Mouse (Mus musculus) embryo, embryonic 10.5 days (tissue): ENCODE results near the gene Ift81.
"Not testable (repeated sequence)": the region's sequence is repeated elsewhere in the genome, so short reads cannot be mapped to it uniquely, and the experiment has no call there.

Experiments used
- DNase-seq: peaks from one replicate; pipeline ENCODE4 v3.0.0-alpha.2; 2015; ENCODE audit warnings: low spot score

Ift81 gene

DNA sequence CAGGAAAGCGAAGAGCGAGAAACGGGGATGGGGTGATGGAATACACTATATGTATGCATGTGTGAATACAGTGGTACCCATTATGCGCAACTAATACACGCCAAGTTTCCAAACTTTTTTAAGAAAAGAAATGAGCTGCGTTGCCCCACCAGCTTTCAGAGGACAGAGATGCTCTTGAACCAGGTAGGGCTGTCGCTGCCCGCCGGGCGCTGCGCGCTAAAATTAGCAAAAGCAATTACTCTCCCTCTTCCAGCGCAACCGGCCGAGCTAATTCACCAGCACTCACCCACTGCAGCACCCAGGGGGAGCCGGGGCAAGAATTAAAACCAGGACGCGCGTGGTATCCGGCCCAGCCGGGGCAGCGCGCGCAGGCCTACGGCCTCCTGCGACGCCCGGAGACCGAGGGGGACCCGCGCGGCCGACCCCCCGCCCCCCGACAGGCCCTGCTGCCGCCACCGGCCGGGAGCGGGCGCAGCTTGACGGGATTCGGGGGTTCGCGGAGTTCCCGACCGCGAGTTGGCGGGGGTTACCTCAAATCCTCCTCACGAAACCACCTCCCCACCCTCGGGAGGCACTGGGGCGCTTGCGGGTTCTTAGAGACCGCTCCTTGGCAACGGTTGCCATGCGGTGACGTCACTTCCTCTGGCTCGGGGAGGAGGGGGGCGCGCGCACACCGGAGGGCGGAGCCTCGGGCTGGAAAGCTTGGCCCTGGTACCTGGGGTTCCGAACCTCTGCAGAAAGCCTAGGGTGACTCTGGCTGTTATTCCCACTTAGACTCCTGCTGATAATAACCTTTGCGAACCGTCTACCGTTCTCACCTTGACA is at the start of gene Ift81:
Ift81 (minus strand) TSS at position 611 of the 825 bp plus-strand sequence.
- DNase-seq: peak; percentile 97

DNA sequence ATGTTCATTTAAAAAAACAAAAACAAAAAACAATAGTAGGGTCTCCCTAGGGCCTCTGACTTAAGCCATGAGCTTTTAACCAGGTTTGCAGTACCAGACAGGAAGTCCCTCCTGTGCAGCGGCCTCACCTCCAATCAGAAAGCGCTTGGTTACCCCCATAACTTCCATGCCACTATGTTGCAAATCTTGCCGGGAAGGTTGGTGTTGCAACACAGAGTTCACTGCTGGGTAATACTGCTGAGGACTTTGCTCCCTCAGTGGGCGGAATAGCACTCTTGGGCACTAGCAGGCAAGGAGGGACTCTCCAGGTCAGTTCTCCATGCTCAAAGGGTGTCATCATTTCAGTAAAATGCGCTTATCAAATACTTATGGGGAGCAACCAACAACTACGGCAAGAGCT is 48.2 kb upstream of the Ift81 start:
- no peak for DNase-seq

DNA sequence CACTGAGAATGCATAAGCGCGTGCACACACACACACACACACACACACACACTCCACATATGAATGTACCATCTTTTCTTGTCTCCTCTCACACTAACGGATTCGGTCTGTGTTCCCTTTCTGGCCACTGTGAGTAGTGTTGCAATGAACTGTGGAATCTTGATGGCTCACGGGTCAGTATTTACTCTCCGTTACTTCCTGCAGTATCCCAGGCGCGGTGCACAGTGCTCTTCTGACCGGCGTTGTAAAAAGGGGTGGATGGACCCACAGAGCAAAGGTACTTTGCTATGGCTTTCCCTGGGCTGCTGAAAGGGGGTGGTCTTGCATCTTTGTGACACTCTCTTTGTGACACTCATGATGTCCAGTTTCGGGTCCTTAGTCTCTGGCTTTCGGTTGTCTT is 42.5 kb upstream of the Ift81 start:
- no peak for DNase-seq

DNA sequence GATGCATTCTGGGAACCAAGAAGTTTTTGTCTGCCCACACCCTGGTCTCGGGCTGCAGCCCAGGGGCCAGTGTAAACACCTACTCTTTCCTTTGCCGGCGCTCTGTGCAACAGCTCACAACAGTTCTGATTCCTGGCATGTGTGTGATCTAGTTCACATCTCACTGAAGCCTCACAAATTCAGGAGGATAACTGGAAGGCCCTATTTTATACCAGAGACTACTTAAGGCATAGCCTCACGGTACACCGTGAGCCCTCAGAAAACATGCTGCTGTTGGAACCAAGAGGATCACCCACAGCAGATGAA is 39.9 kb upstream of the Ift81 start:
- no peak for DNase-seq

DNA sequence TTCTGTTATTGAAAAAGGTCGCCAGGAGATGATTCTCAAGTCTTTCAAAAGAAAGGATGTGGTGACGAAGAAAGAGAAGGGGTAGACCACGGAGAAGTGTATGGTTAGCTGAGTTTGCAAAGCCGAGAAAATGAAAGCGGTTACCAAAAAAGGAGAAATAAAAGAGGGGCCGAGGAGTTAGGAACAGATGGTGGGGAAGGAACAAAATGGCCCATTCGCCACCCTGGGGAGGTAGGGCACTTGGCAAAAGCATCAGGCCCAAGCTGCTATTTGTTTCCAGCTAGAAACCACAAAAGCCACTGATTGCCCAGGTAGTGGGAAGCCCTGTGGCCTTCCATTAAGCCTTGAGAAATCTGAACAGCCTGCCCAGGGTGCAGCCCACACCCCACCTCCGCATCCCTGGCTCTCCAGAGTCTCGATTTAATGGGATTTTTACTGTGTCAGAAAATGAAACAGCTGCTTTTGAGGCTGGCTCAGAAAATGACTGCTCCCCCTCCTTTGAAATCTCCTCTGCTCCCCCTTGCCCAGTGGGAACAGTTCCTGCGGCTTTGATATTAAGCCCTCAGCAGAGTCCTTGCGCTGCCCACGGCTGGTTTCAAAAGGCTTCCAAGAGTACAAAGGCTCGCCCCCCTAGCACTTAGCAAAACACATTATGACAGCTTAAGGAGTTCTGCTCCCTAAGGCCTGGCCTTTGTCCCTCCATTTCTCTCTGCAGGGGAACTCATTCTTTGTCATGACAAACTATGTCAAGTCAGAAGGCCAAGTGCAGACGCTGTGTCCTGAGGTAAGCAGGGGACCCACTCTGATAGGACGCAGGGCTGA is 39.3 kb upstream of the Ift81 start:
- peak; percentile 60 for DNase-seq

DNA sequence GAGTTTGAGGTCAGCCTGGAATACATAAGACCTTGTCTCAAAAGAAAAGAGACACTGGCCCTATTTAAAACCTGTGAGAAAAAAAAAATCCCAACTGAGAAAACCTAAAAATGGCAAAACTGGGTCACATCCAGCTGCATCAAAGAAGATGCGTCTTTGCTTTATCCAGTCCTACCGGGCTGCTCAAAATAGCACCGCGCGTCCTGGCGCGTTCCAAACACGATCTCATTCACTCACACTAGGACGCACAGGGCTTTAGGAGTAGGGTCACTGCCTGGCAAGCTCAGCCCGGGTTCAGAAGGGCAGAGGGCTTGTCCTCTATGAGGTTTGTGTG is 38.8 kb upstream of the Ift81 start:
- peak; percentile 46 for DNase-seq

DNA sequence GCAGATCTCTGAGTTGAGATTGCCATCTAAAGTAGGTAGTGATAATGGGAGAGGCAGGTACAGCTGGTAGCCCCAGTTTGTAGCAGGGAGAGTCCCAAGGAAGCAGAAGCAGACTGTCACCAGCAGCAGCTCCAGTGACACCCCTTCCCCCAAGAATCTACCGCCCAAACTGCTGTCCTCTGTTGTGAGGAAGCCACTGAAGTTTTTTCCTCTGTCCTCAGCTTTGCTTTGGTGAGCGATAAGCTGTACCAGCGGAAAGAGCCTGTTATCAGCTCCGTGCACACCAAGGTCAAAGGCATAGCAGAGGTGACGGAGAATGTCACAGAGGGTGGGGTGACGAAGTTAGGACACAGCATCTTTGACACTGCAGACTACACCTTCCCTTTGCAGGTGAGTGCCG is 38.2 kb upstream of the Ift81 start:
- no peak for DNase-seq

DNA sequence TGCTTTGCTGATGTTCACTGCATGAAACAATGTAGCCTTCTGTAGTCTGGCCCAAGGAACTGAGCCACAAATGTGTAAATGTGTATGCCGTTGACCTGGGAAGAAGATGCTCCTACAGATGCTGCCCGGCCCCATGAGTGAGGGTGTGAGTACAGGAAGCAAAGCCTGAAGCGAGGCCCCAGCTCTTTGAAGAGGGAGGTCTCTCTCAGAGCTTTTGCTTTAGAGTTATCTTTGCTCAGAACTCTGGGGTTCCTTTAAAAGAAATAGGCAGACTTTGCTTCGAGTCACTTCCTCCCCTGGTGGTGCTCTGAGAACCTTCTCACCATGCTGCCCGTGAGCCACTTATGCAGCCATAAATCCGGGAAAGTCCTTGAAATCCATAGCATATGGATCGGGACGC is 35.8 kb upstream of the Ift81 start:
- DNase-seq: no peak

DNA sequence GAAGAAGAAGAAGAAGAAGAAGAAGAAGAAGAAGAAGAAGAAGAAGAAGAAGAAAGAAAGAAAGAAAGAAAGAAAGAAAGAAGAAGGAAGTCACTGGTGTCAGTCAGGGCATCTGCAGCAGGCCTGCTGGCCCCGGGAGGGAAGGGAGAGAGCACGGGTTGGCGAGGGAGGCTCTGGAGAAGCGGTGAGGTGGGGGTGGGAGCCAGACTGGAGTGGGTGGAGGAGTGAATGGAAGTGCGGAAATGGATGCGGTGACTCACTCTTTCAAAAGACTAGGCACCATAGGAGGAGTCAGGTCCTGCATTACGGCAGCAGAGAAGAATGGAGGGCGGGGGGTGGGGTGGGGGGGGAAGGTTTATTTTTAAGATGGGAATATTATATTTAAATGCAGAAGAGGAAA is 34.9 kb upstream of the Ift81 start:
- DNase-seq: no peak

DNA sequence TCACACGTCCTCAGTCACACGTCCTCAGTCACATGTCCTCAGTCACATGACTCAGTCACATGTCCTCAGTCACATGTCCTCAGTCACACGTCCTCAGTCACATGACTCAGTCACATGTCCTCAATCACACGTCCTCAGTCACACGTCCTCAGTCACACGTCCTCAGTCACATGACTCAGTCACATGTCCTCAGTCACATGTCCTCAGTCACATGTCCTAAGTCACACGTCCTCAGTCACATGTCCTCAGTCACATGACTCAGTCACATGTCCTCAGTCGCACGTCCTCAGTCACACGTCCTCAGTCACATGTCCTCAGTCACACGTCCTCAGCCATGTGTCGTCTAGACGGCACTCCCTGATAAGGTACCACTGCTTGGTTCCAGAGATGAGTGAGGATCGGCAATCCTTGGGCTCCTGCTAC is 33.6 kb upstream of the Ift81 start:
- not testable (repeated sequence) for DNase-seq

DNA sequence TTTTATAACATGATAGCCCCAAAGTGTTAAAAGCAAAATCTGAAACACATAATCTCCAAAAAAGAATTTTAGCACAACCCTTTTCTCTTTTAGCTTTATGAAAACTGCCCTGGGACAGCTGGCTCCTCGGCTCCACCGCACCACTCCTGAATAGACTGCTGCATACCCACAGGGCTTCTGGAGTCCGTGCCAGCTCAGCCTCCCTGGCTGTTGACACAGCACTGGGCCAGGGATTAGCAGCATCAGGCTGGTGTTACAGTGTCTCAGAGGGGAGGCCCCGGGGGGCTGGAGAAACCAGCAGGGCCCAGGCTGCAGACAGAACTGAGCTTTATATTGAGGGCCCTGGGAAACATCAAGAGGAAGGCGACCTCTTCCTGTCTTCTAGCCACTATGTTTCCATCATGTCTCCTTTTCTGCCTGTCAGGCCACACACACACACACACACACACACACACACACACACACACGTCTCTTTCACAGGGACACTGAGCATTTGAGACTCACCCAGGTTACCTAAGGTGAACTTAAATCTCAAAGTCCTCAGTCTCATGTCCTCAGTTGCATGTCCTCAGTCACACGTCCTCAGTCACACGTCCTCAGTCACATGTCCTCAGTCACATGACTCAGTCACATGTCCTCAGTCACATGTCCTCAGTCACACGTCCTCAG is 33.1 kb upstream of the Ift81 start:
- DNase-seq: no peak

DNA sequence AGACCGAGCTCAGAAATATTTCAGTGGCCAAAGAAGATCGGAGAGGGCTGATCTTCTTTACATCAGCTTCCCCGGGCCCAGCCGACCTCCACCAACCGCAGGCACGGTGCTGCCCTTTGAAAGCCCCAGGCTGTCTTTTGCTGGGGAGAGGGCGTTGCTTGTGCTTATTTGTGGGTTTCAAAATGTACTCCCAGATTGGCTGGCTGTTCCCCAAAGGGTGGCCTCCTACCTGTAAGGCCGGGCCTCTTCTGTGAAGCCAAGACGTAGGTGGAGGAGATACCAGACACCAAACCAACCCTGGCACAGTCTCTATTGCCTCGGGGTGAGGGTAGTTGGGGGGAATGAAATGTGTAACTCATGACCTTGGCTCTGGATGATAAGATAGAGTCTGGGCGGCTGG is 31.7 kb upstream of the Ift81 start:
- DNase-seq: no peak

DNA sequence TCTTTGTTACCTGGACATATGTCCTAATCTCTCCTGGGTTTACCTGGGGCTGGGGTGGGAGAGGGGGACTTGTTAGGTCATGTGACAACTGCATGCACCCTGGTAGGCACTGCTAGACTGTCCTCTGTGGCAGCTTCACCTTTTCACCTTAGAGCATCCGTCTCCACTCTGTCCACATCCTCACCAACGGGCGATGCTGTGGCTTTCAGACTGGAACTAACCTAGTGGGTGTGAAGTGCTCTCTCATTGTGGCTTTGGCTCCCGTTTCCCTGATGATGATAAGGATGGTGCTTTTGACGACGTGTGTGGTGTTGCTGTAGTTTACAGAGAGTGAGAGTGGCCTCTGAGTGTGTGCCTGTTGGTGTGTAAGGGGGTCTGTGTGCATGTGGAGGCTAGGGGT is 31.0 kb upstream of the Ift81 start:
- DNase-seq: no peak

DNA sequence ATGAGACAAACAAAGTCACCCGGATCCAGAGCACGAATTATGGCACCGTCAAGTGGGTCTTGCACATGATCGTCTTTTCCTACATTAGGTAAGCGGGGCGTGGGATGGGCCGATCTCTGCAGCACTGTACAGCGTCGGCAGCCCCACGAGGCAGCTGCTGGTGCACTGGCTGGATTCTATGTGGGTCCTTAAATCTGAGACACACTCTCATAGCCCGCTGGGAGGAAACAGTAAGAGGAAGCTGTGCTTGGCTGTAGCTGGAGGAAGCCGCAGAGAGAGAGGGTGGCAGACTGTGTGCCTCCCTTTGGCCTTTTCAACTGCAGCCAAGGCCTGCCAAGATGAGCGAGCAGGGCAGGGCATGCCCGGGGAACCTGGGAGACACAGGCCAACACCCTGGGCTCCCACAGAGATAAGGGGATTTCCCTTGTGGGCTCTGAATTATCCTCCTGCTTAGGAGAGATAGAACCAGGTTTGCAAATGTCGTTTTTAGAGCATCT is 29.8 kb upstream of the Ift81 start:
- DNase-seq: no peak

DNA sequence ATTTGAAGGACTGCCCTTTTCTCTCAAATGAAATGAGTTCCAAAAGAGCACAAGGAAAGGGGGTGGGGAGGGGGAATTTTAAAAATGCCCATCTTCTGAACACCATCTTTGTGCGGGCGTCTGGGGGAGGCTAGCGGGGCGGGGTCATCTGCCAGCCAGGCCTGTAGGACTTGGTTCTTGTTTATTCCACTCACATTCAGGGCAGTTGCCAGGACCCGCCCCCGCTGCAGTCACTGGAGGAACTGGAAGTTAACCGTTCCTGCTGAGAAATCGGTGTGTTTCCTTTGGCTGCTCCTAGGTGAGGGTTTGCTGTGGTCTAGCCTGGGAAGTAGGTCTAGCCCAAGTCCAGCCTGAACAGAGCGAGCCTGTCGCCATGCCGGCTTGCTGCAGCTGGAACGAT is 29.4 kb upstream of the Ift81 start, which contains the start of gene P2rx7:
P2rx7 (plus strand) TSS at position 211 of the 400 bp plus-strand sequence.
- no peak for DNase-seq

DNA sequence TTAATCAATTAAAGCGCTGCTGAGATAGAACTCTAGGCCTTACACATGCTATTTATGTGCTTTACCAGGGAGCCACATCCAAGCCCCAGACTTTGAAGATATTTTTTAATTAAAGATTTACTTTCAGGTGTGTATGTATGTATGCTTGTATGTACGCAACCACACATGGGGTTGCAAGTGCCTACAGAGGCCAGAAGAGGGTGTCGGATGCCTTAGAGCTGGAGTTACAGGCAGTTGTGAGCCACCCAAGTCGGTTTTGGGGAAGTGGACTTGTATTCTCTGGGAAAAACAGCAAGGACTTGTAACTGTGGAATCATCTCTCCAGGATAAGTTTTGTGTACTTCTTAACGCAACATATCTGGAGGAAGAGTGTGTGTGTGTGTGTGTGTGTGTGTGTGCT is 25.7 kb upstream of the Ift81 start:
- DNase-seq: no peak

DNA sequence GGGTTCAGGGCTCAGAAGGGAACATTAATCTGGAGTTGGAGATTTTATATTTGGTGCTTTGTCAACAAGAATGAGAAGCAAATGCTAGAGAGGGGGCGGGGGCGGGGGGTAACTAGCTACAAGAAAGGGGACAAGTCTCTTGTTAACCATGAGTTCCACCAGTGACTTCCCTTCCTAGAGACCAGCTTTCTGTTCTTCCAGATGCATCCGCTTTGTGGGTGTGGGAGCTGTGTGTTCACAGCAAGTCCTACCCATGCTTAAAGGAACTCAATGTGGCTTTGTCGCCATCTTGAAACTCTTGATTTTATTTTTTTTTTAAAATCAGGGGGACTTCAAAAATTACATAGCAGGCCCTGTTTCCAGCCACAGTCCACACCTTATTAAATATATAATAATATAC is 25.2 kb upstream of the Ift81 start:
- no peak for DNase-seq

DNA sequence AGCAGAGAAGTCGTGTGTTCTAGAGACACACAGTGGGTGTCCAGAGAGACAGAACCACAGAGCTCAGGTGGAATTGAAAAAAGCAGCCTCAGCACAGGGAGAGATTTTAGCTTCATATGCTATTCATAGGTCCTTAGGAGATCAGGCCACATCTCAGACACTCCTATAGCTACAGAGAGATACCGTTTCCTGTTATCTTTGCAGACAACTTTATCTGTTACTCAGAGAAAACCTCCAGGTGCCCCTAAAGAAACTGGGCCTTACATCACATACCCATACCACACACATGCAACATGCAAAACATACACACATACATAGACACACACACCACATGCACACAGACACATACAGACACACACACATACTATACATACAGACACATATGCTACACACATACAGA is 24.0 kb upstream of the Ift81 start:
- DNase-seq: no peak

DNA sequence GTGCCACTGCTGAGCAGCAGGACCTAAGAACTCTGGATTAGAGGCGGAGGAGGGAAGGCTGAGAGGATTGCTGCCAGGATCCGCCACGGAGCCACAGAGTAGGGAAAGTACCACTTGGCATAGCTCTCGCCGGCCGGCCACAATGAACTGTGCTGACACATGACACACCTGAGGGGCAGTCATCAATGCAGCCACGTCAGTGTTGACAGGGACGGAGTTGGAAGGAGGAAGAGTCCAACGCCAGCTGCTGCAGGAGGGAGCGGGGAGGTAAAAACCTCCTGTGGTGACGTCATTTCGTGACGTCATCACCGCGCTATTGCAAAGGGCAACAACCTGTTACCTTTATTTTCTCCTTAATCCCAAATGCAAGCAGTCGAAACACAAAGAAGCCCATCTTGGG is 22.6 kb upstream of the Ift81 start:
- DNase-seq: no peak

DNA sequence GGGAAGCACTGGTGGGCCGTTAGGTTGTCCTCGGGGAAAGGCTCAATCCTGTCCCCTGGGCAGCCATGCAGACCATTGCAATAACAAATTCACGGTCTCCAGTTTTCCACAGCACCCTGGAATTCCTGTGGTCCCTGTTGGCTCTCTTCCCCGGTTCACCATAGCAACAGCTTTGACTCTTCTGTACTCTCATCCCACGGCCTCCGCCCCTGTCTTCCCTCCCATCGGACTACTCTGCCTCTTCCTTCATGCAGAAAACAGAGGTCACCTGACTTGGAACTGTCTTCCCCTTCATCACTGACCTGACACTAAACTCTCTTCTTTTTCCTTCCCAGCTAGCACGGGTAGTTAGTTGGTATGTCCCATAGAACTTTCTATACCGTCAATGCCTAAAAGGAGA is 22.0 kb upstream of the Ift81 start:
- no peak for DNase-seq

DNA sequence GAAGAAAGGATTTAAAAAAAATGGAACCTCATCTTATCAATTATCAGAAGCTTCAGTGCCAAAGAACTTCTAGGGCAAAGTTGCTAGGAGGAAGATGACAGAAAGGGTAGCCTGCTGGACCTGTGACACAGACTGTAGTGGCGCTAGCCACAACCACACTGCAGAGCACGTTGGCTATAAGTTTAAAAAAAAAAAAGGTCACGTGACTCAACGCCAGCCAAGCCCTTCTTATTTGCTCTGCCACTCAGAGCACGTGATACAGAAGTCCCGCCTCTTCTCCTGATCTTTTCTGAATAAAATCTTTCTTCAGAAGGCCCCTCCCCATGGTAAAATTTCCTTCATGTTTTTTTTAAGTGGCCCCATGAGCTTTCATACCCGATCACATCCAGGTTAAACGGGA is 20.9 kb upstream of the Ift81 start:
- DNase-seq: no peak

DNA sequence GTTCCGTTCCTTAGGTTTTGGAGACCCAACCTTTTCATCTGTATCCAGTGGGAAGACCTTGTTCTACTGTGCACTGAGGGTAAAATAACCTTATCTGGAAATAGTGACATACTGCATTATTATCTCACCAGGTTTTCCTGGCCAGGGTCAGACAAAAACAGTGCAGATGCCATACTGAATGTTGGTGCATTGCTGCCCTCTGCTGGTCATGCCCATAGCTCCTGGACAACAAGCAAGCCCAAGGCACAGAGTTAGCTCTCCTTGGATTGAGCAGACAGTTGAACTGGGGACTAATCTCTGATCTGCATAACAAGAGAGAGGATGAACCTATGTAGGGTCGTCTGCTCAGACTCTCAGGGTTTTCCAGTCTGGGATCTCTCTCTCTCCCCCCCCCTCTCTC is 12.9 kb upstream of the Ift81 start:
- DNase-seq: peak; percentile 95
